11 mouse cellular contexts compared by ENCODE assay signal in genomic region chr2:74244203-74244602, GRCm38 (mm10).
DNase-seq lines count a peak whose midpoint lies in the region; ATAC-seq and TF ChIP-seq lines count a peak whose summit lies in the region.
"Had no signal": no experiment of that assay in that cellular context is flagged by ENCODE, and none has a peak within 500 bp of the region (broad histone marks: within the 10 kb centered on the region; RNA-seq: fewer than 3 reads in every experiment).

No protein-coding gene starts in this region.

- no peak for TF ChIP-seq EP300 in stomach, postnatal 0 days (optimal IDR thresholded peaks at IDR 0.05)

- no peak for ATAC-seq in heart, embryonic 16.5 days (replicated peaks; ENCODE audit: extremely low read depth, insufficient read depth, low FRiP score)
- ATAC-seq in stomach, embryonic 15.5 days (ENCODE audit: insufficient read depth, low FRiP score, low read depth), result no peak
- ATAC-seq in stomach, postnatal 0 days (ENCODE audit: low FRiP score, low TSS enrichment), result no peak
- no peak for ATAC-seq in limb, embryonic 13.5 days (ENCODE audit: low FRiP score, low read depth)
- ATAC-seq: CD4-positive, CD25-positive, alpha-beta regulatory T cell, adult 4 months had no signal

- H3K4me3 ChIP-seq in heart, embryonic 16.5 days (ENCODE audit: low read length), result no peak overlapping the region
- no peak overlapping the region for H3K4me3 ChIP-seq in stomach, embryonic 15.5 days (replicated peaks)
- H3K4me3 ChIP-seq in stomach, postnatal 0 days (ENCODE audit: low read depth, low read length), result no peak overlapping the region
- H3K4me3 ChIP-seq in limb, embryonic 13.5 days, result no peak overlapping the region
- H3K4me3 ChIP-seq: liver, embryonic 13.5 days had no signal

- no peak overlapping the region for H3K9ac ChIP-seq in heart, embryonic 16.5 days (ENCODE audit: low read length)
- no peak overlapping the region for H3K9ac ChIP-seq in stomach, embryonic 15.5 days
- H3K9ac ChIP-seq in stomach, postnatal 0 days (ENCODE audit: low read length), result no peak overlapping the region
- H3K9ac ChIP-seq in limb, embryonic 13.5 days, result no peak overlapping the region
- H3K9ac ChIP-seq: liver, embryonic 13.5 days had no signal

- DNase-seq in heart, adult 8-10 months (ENCODE audit: low spot score), result no peak
- no peak for DNase-seq in stomach, postnatal 0 days (ENCODE audit: low spot score)
- DNase-seq in gastrocnemius, postnatal 14 days, result no peak
- no peak for DNase-seq in urinary bladder, adult 18-20 months (ENCODE audit: low spot score in 2 of 2)
- DNase-seq in layer of hippocampus, postnatal 25 days (ENCODE audit: extremely low spot score in 1 of 2, low spot score in 1 of 2), result no peak
- DNase-seq: adrenal gland, adult 2 months; liver, embryonic 13.5 days had no signal

- no peaks in the 10 kb centered on the region for H3K27me3 ChIP-seq in heart, embryonic 16.5 days (ENCODE audit: control insufficient read depth, insufficient read depth, low read length)
- H3K27me3 ChIP-seq in stomach, embryonic 15.5 days (replicated peaks), result no peaks in the 10 kb centered on the region
- no peaks in the 10 kb centered on the region for H3K27me3 ChIP-seq in stomach, postnatal 0 days (ENCODE audit: control insufficient read depth, insufficient read depth, low read length)
- no peaks in the 10 kb centered on the region for H3K27me3 ChIP-seq in limb, embryonic 13.5 days
- H3K27me3 ChIP-seq: liver, embryonic 13.5 days had no signal

- no peaks in the 10 kb centered on the region for H3K9me3 ChIP-seq in heart, embryonic 16.5 days (replicated peaks; ENCODE audit: control insufficient read depth, low read length)
- H3K9me3 ChIP-seq in stomach, embryonic 15.5 days, result no peaks in the 10 kb centered on the region
- H3K9me3 ChIP-seq in stomach, postnatal 0 days (ENCODE audit: control insufficient read depth, low read length), result no peaks in the 10 kb centered on the region
- no peaks in the 10 kb centered on the region for H3K9me3 ChIP-seq in limb, embryonic 13.5 days
- H3K9me3 ChIP-seq: liver, embryonic 13.5 days had no signal

- peak overlapping the region; percentile 39 for H3K4me2 ChIP-seq in heart, embryonic 16.5 days (ENCODE audit: low read depth, low read length)
- peak overlapping the region; percentile 0; the same call in 1 of the 2 replicates for H3K4me2 ChIP-seq in stomach, embryonic 15.5 days
- no peak overlapping the region for H3K4me2 ChIP-seq in stomach, postnatal 0 days (replicated peaks; ENCODE audit: low read depth)
- peak overlapping the region; percentile 42 for H3K4me2 ChIP-seq in limb, embryonic 13.5 days (replicated peaks)
- H3K4me2 ChIP-seq: liver, embryonic 13.5 days had no signal

- H3K4me1 ChIP-seq in heart, embryonic 16.5 days (ENCODE audit: control insufficient read depth, insufficient read depth, low read length), result peaks cover 6% of the 10 kb centered on the region
- H3K4me1 ChIP-seq in stomach, embryonic 15.5 days, result no peaks in the 10 kb centered on the region; the same call in 1 of the 2 replicates
- no peaks in the 10 kb centered on the region for H3K4me1 ChIP-seq in stomach, postnatal 0 days (replicated peaks; ENCODE audit: control insufficient read depth, insufficient read depth)
- peaks cover 46% of the 10 kb centered on the region for H3K4me1 ChIP-seq in limb, embryonic 13.5 days
- H3K4me1 ChIP-seq: liver, embryonic 13.5 days had no signal

- intact Hi-C loops in gastrocnemius, postnatal 14 days (cut with DNase I; ENCODE audit: low total_unique reads), result no loop called here

- no peaks in the 10 kb centered on the region for H3K36me3 ChIP-seq in heart, embryonic 16.5 days (ENCODE audit: control insufficient read depth, insufficient read depth)
- no peaks in the 10 kb centered on the region for H3K36me3 ChIP-seq in stomach, embryonic 15.5 days
- no peaks in the 10 kb centered on the region for H3K36me3 ChIP-seq in stomach, postnatal 0 days (ENCODE audit: control insufficient read depth, insufficient read depth, low read length)
- H3K36me3 ChIP-seq in limb, embryonic 13.5 days, result no peaks in the 10 kb centered on the region
- H3K36me3 ChIP-seq: liver, embryonic 13.5 days had no signal

- no peak overlapping the region for H3K27ac ChIP-seq in heart, embryonic 16.5 days (ENCODE audit: low read length)
- H3K27ac ChIP-seq in stomach, embryonic 15.5 days, result no peak overlapping the region
- H3K27ac ChIP-seq in stomach, postnatal 0 days (replicated peaks), result no peak overlapping the region
- peak overlapping the region; percentile 69; the same call in 1 of the 2 replicates for H3K27ac ChIP-seq in limb, embryonic 13.5 days
- H3K27ac ChIP-seq: liver, embryonic 13.5 days had no signal

- 57% methylated on average over 6 of the region's 6 CpGs for WGBS in heart, embryonic 16.5 days
- WGBS in stomach, embryonic 15.5 days, result 72% methylated on average over 6 of the region's 6 CpGs
- WGBS in stomach, postnatal 0 days, result 72% methylated on average over 6 of the region's 6 CpGs
- 71% methylated on average over 6 of the region's 6 CpGs for WGBS in limb, embryonic 13.5 days

- TF ChIP-seq CTCF in stomach, postnatal 0 days (IDR thresholded peaks at IDR 0.05; ENCODE audit: low read depth), result no peak
